Mouse (Mus musculus): ENCODE measurements around the gene Camta1. TPM values are rescaled to one million over a fixed set of nuclear protein-coding genes. Genes with fewer than 3 reads are reported as not detected.

The Camta1 gene
- polyA plus RNA-seq, 1 experiment from 2014 or later = 66.4 TPM

DNA sequence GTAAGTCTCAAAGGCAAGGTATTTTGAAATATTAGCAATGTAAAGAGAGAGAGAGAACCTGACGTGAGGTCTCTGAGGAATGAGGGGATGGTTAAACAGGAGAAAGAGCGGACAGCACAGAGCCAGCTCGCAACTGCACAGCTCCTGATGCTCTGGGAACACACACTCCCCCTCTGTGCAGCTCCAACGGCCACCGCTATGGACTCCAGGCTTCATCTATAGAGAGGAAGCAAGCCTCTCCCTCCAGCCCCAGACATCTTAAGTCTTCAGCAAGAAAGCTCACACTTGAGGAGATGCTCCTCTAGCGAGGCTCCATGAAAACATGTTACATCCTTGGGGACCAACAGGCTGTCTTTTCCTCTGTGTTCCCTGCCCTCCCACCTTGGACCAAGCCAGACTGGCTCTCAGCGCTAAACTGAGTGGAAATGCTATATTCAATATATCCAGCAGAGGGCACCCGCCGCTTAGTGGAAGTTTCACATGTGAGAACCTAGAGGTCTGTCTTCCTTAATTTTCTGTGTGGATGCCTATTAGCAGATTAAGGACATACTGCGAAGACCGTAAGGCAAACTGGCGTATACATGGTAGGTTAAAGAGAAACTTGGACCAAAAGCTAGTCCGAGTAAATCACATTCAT is 788.5 kb downstream of the Camta1 start:
- Histone ChIP-seq H3K27ac (no peak overlapping the region), H3K36me3 (peaks cover 9% of the 10 kb centered on the region; the same call in 1 of the 2 replicates), H3K4me2 (no peak overlapping the region), H3K4me1 (no peaks in the 10 kb centered on the region), H3K9ac (no peak overlapping the region), H3K4me3 (no peak overlapping the region), H3K9me3 (no peaks in the 10 kb centered on the region), H3K27me3 (no peaks in the 10 kb centered on the region)
- 55% methylated on average over 13 of the region's 13 CpGs for WGBS
- ATAC-seq (ENCODE audit: insufficient number of reproducible peaks, low FRiP score, low TSS enrichment, low read depth) = no peak

GRCm38 (mm10) chr4:151070962-151071361 is 790.7 kb downstream of the Camta1 start:
- no peak overlapping the region for H3K27ac ChIP-seq
- no peak overlapping the region for H3K4me3 ChIP-seq
- H3K27me3 ChIP-seq = no peaks in the 10 kb centered on the region
- ATAC-seq (ENCODE audit: insufficient number of reproducible peaks, low FRiP score, low TSS enrichment, low read depth) = no peak
- H3K4me1 ChIP-seq = no peaks in the 10 kb centered on the region
- H3K9ac ChIP-seq = no peak overlapping the region
- no peaks in the 10 kb centered on the region for H3K36me3 ChIP-seq
- H3K4me2 ChIP-seq = no peak overlapping the region
- H3K9me3 ChIP-seq = no peaks in the 10 kb centered on the region
- 80% methylated on average over 7 of the region's 7 CpGs for WGBS

- Histone ChIP-seq H3K27ac (no peak overlapping the region), H3K4me3 (no peak overlapping the region), H3K27me3 (no peaks in the 10 kb centered on the region), H3K4me1 (no peaks in the 10 kb centered on the region), H3K4me2 (no peak overlapping the region), H3K36me3 (no peaks in the 10 kb centered on the region), H3K9ac (no peak overlapping the region), H3K9me3 (no peaks in the 10 kb centered on the region)
- ATAC-seq (ENCODE audit: insufficient number of reproducible peaks, low FRiP score, low TSS enrichment, low read depth) = no peak
- WGBS = 75% methylated on average over 4 of the region's 4 CpGs
Observed at GRCm38 (mm10) chr4:151068751-151069150, 792.9 kb downstream of the Camta1 start.

GRCm38 (mm10) chr4:151059566-151059965 is 802.1 kb downstream of the Camta1 start:
- Histone ChIP-seq H3K4me3 (no peak overlapping the region), H3K9ac (no peak overlapping the region), H3K9me3 (no peaks in the 10 kb centered on the region; the same call in 1 of the 2 replicates), H3K4me2 (no peak overlapping the region), H3K36me3 (peaks cover 5% of the 10 kb centered on the region; the same call in 1 of the 2 replicates), H3K4me1 (peaks cover 8% of the 10 kb centered on the region; the same call in 1 of the 2 replicates), H3K27me3 (no peaks in the 10 kb centered on the region), H3K27ac (no peak overlapping the region)
- 96% methylated on average over 4 of the region's 4 CpGs for WGBS
- no peak for ATAC-seq (ENCODE audit: insufficient number of reproducible peaks, low FRiP score, low TSS enrichment, low read depth)

GRCm38 (mm10) chr4:151058634-151059033 is 803.0 kb downstream of the Camta1 start:
- no peaks in the 10 kb centered on the region for H3K27me3 ChIP-seq
- H3K9me3 ChIP-seq = no peaks in the 10 kb centered on the region; the same call in 1 of the 2 replicates
- H3K27ac ChIP-seq = peak overlapping the region; percentile 96
- peak overlapping the region; percentile 63 for H3K4me2 ChIP-seq
- ATAC-seq (ENCODE audit: insufficient number of reproducible peaks, low FRiP score, low TSS enrichment, low read depth) = no peak
- peaks cover 8% of the 10 kb centered on the region; the same call in 1 of the 2 replicates for H3K4me1 ChIP-seq
- H3K36me3 ChIP-seq = peaks cover 12% of the 10 kb centered on the region; the same call in 1 of the 2 replicates
- peak overlapping the region; percentile 95 for H3K4me3 ChIP-seq
- no peak overlapping the region for H3K9ac ChIP-seq
- WGBS = 76% methylated on average over 4 of the region's 4 CpGs

- H3K9ac ChIP-seq = peak within 1 kb of the TSS; percentile 97
- peak within 1 kb of the TSS; percentile 63 for H3K4me2 ChIP-seq
- WGBS = under 1% methylated on average over 114 of the region's 114 CpGs
- no peaks in the 10 kb centered on the region for H3K27me3 ChIP-seq
- H3K9me3 ChIP-seq = no peaks in the 10 kb centered on the region; the same call in 1 of the 2 replicates
- peak within 1 kb of the TSS; percentile 95 for H3K4me3 ChIP-seq
- peaks cover 17% of the 10 kb centered on the region for H3K36me3 ChIP-seq
- ATAC-seq (ENCODE audit: insufficient number of reproducible peaks, low FRiP score, low TSS enrichment, low read depth) = peak; percentile 99
- H3K4me1 ChIP-seq = peaks cover 8% of the 10 kb centered on the region; the same call in 1 of the 2 replicates
- peak within 1 kb of the TSS; percentile 96 for H3K27ac ChIP-seq
Observed at GRCm38 (mm10) chr4:151057347-151058321, 804.0 kb downstream of the Camta1 start, which contains the start of gene Vamp3. TSS of gene Vamp3 (minus strand) at chr4:151057963.

- Histone ChIP-seq H3K4me1 (peaks cover 1% of the 10 kb centered on the region; the same call in 1 of the 2 replicates), H3K9ac (no peak overlapping the region), H3K9me3 (no peaks in the 10 kb centered on the region), H3K36me3 (peaks cover 60% of the 10 kb centered on the region), H3K4me2 (no peak overlapping the region), H3K27ac (no peak overlapping the region), H3K27me3 (no peaks in the 10 kb centered on the region), H3K4me3 (no peak overlapping the region)
- WGBS = 85% methylated on average over 1 of the region's 1 CpGs
- ATAC-seq (ENCODE audit: insufficient number of reproducible peaks, low FRiP score, low TSS enrichment, low read depth) = no peak
Observed at GRCm38 (mm10) chr4:151051162-151051561, 810.5 kb downstream of the Camta1 start.

- Histone ChIP-seq H3K27me3 (no peaks in the 10 kb centered on the region), H3K36me3 (peaks cover 41% of the 10 kb centered on the region), H3K9me3 (no peaks in the 10 kb centered on the region), H3K27ac (no peak overlapping the region), H3K9ac (no peak overlapping the region), H3K4me1 (peaks cover 17% of the 10 kb centered on the region), H3K4me3 (no peak overlapping the region), H3K4me2 (no peak overlapping the region)
- 89% methylated on average over 3 of the region's 3 CpGs for WGBS
- ATAC-seq (ENCODE audit: insufficient number of reproducible peaks, low FRiP score, low TSS enrichment, low read depth) = no peak
Observed at GRCm38 (mm10) chr4:151046524-151046923, 815.2 kb downstream of the Camta1 start.

- H3K4me2 ChIP-seq = peak overlapping the region; percentile 98
- no peaks in the 10 kb centered on the region for H3K9me3 ChIP-seq
- H3K27me3 ChIP-seq = no peaks in the 10 kb centered on the region
- 4% methylated on average over 21 of the region's 21 CpGs for WGBS
- peak overlapping the region; percentile 38; the same call in 1 of the 2 replicates for H3K27ac ChIP-seq
- ATAC-seq (ENCODE audit: insufficient number of reproducible peaks, low FRiP score, low TSS enrichment, low read depth) = no peak
- H3K36me3 ChIP-seq = peaks cover 30% of the 10 kb centered on the region
- 0 out of 2 replicates have a peak overlapping the region, but pooled peaks have one; percentile 26 for H3K9ac ChIP-seq
- H3K4me3 ChIP-seq = peak overlapping the region; percentile 66
- H3K4me1 ChIP-seq = peaks cover 17% of the 10 kb centered on the region
Observed at GRCm38 (mm10) chr4:151044944-151045570, 816.6 kb downstream of the Camta1 start.

GRCm38 (mm10) chr4:151044037-151044943 is 817.4 kb downstream of the Camta1 start, which contains the start of gene Per3:
TSS of gene Per3 (minus strand) at chr4:151044665.
- peak within 1 kb of the TSS; percentile 63 for H3K27ac ChIP-seq
- peak within 1 kb of the TSS; percentile 58 for H3K9ac ChIP-seq
- H3K4me1 ChIP-seq = peaks cover 17% of the 10 kb centered on the region
- peaks cover 23% of the 10 kb centered on the region for H3K36me3 ChIP-seq
- WGBS = under 1% methylated on average over 78 of the region's 79 CpGs
- H3K4me2 ChIP-seq = peak within 1 kb of the TSS; percentile 98
- ATAC-seq (ENCODE audit: insufficient number of reproducible peaks, low FRiP score, low TSS enrichment, low read depth) = peak; percentile 96
- no peaks in the 10 kb centered on the region for H3K9me3 ChIP-seq
- no peaks in the 10 kb centered on the region for H3K27me3 ChIP-seq
- peak within 1 kb of the TSS; percentile 66 for H3K4me3 ChIP-seq

All from limb, embryonic 15.5 days (tissue).